ENCODE assay signal across 21 mouse cellular contexts in the genomic region with DNA sequence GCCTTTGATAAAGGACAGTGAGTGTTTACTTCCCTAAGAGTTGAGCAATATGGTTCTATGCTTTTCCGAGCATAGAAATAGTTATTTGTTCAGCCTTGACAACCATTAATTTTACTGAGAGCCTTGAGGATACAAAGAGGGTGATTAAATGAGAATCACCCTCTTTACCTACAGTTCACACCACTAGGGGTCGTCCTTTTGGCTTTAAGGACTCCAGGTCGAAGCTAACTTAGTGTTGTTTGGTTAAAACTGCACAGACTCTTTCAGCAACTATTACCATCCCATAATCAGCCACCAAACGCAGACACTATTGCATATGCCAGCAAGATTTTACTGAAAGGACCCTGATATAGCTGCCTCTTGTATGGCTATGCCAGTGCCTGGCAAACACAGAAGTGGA.
"Had no signal": no experiment of that assay in that cellular context is flagged by ENCODE, and none has a peak within 500 bp of the region (broad histone marks: within the 10 kb centered on the region; RNA-seq: fewer than 3 reads in every experiment).

No protein-coding gene starts in this region.

- DNase-seq: kidney, postnatal 10 days; kidney, postnatal 36 days; layer of hippocampus, postnatal 36 days; left cerebral cortex, postnatal 4 days; liver, postnatal 0 days; lung, embryonic 14.5 days; right cerebral cortex, adult 18-20 months; right cerebral cortex, postnatal 14 days; right cerebral cortex, postnatal 4 days; thymus, adult 18-20 months; thymus, postnatal 36 days had no signal

- H3K27ac ChIP-seq: limb, embryonic 12.5 days; limb, embryonic 15.5 days; liver, embryonic 14.5 days; macrophage; midbrain, embryonic 12.5 days; midbrain, embryonic 15.5 days; neural tube, embryonic 12.5 days; neural tube, embryonic 15.5 days had no signal

- H3K9ac ChIP-seq: limb, embryonic 12.5 days; limb, embryonic 15.5 days; liver, embryonic 14.5 days; liver, postnatal 0 days; lung, embryonic 14.5 days; midbrain, embryonic 12.5 days; midbrain, embryonic 15.5 days; neural tube, embryonic 12.5 days; neural tube, embryonic 15.5 days had no signal

- H3K4me3 ChIP-seq: limb, embryonic 12.5 days; limb, embryonic 15.5 days; midbrain, embryonic 12.5 days; midbrain, embryonic 15.5 days; neural tube, embryonic 12.5 days; neural tube, embryonic 15.5 days had no signal

- H3K4me1 ChIP-seq: limb, embryonic 15.5 days; midbrain, embryonic 12.5 days; midbrain, embryonic 15.5 days; neural tube, embryonic 12.5 days; neural tube, embryonic 15.5 days had no signal

- H3K9me3 ChIP-seq: limb, embryonic 12.5 days; limb, embryonic 15.5 days; midbrain, embryonic 12.5 days; midbrain, embryonic 15.5 days; neural tube, embryonic 12.5 days; neural tube, embryonic 15.5 days had no signal

- H3K4me2 ChIP-seq: limb, embryonic 12.5 days; limb, embryonic 15.5 days; liver, embryonic 11.5 days; lung, embryonic 14.5 days; midbrain, embryonic 12.5 days; midbrain, embryonic 15.5 days; neural tube, embryonic 12.5 days; neural tube, embryonic 15.5 days had no signal

- H3K36me3 ChIP-seq: limb, embryonic 12.5 days; limb, embryonic 15.5 days; midbrain, embryonic 12.5 days; midbrain, embryonic 15.5 days; neural tube, embryonic 12.5 days; neural tube, embryonic 15.5 days had no signal

- ATAC-seq: liver, postnatal 0 days; lung, postnatal 0 days; midbrain, embryonic 15.5 days had no signal

- H3K27me3 ChIP-seq: limb, embryonic 12.5 days; limb, embryonic 15.5 days; midbrain, embryonic 12.5 days; midbrain, embryonic 15.5 days; neural tube, embryonic 12.5 days; neural tube, embryonic 15.5 days had no signal
